Mouse (Mus musculus) embryonic fibroblast, embryonic 13.5 days (primary cell): Measurements from ENCODE around the gene Adss.

Source experiments
- CTCF ChIP-seq: IDR thresholded peaks from 2 replicates; pipeline ENCODE4 v1.5.1; 2011; ENCODE audit warnings: mild to moderate bottlenecking, control low read depth, low read length, moderate library complexity, borderline replicate concordance; ENCODE audit not compliant: insufficient read depth
- POLR2A ChIP-seq: IDR thresholded peaks from 2 replicates; pipeline ENCODE4 v1.6.1; 2011; ENCODE audit warnings: low read depth, mild to moderate bottlenecking, control low read depth, low read length, moderate library complexity

DNA sequence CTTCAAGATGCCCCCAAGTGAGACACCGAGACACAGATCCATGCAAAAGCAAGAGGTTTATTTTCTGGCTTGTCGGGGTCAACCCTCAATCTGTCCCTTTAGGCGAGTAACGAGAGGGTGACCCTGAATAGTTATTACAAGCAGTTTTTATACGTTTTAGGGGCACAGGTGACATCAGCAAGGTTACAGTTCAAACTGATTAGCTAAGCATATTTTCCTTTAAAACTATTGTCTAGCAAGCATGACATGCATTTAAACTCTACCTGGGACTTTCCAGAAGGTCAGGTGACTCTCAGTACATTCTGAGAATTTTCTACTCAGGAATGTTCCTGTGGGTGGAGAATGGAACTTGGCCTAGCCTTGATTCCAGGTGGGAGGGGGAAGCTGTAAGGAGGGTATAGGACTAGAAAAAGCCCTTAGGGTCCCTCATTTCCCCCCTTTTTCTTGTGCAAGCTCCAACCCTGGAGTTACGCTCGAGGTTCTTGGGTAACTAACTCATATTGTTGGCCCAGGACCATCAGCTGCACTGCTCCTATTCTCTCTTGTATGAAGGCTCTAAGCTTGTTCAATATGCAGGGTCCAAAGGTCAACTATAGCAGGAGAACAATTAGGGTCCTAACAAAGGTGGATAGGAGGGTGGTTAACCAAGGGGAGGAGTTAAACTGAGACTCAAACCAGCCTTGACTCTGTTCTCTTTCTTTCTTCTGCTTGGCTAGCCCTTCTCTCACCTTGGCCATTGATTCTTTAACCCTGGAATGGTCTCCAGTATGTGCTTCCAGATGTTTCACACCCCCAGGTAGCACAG, 51.6 kb downstream of the Adss start:
- TF ChIP-seq CTCF (no peak), POLR2A (no peak)
